Mouse (Mus musculus) MEL (cell line): ENCODE results near the gene Pih1d3. TPM values are rescaled to one million over a fixed set of nuclear protein-coding genes. Genes with fewer than 3 reads are reported as not detected.

ENCODE experiments used
- DNase-seq: peaks from one replicate; pipeline ENCODE4 v3.0.0; 2011; ENCODE audit warnings: low read depth, low spot score
- H3K27ac ChIP-seq: 2 replicates; pipeline ENCODE4 v1.5.1; 2012; ENCODE audit warnings: low read depth, mild to moderate bottlenecking, control low read depth, low read length, moderate library complexity; ENCODE audit not compliant: control insufficient read depth
- H3K27me3 ChIP-seq, 2 experiments: fragments of 150-350 bp in 1 of 2; sonication (generic) in 1 of 2; 2 replicates each; pipeline ENCODE4 v1.6.1; 2012; ENCODE audit warnings: low read length in 2 of 2, mild to moderate bottlenecking in 2 of 2, improper control_type of control experiment in 1 of 2, moderate library complexity in 1 of 2; ENCODE audit not compliant: insufficient read depth in 2 of 2, control insufficient read depth in 1 of 2
- H3K36me3 ChIP-seq, 2 experiments: 2 replicates each; pipeline ENCODE4 v1.6.1; 2012 to 2014; ENCODE audit warnings: low read length in 2 of 2, improper control_type of control experiment in 1 of 2, inconsistent platforms in 1 of 2, mild to moderate bottlenecking in 1 of 2; ENCODE audit not compliant: insufficient read depth in 2 of 2, control insufficient read depth in 1 of 2
- H3K4me1 ChIP-seq, 2 experiments: fragments of 150-350 bp in 1 of 2; sonication (generic) in 1 of 2; 2 replicates each; pipeline ENCODE4 v1.6.1; 2012; ENCODE audit warnings: low read length in 2 of 2, improper control_type of control experiment in 1 of 2, mild to moderate bottlenecking in 1 of 2; ENCODE audit not compliant: insufficient read depth in 2 of 2, control insufficient read depth in 1 of 2
- H3K4me3 ChIP-seq, 2 experiments: fragments of 150-350 bp in 1 of 2; sonication (generic) in 1 of 2; 2 replicates each; pipeline ENCODE4 v1.5.1; 2012; ENCODE audit warnings: low read depth in 2 of 2, low read length in 2 of 2, mild to moderate bottlenecking in 2 of 2, moderate library complexity in 2 of 2, control low read depth in 1 of 2, improper control_type of control experiment in 1 of 2; ENCODE audit not compliant: control insufficient read depth in 1 of 2, insufficient read depth in 1 of 2
- H3K79me2 ChIP-seq: 2 replicates; pipeline ENCODE4 v1.6.1; 2012; ENCODE audit warnings: mild to moderate bottlenecking, low read length, moderate library complexity; ENCODE audit not compliant: control insufficient read depth, poor library complexity, insufficient read depth
- H3K9ac ChIP-seq: 2 replicates; pipeline ENCODE4 v1.6.1; 2012; ENCODE audit warnings: low read depth, mild to moderate bottlenecking, control low read depth, low read length, moderate library complexity; ENCODE audit not compliant: control insufficient read depth, poor library complexity, severe bottlenecking
- H3K9me3 ChIP-seq: fragments of 150-350 bp; sonication (generic); replicated peaks from 2 replicates; pipeline ENCODE4 v1.6.1; 2012; ENCODE audit warnings: mild to moderate bottlenecking, low read length, improper control_type of control experiment, moderate library complexity; ENCODE audit not compliant: insufficient read depth
- CHD1 ChIP-seq: IDR thresholded peaks from 2 replicates; pipeline ENCODE4 v1.6.1; 2012; ENCODE audit warnings: low read depth, mild to moderate bottlenecking, inconsistent platforms, low read length, improper control_type of control experiment
- CTCF ChIP-seq, 3 experiments: IDR thresholded peaks in 2 of 3; conservative IDR thresholded peaks in 1 of 3; 2 replicates each; pipeline ENCODE4 v1.5.1; 2011 to 2012; ENCODE audit warnings: low read length in 3 of 3, low read depth in 2 of 3, mild to moderate bottlenecking in 2 of 3, improper control_type of control experiment in 1 of 3, inconsistent platforms in 1 of 3, mixed read lengths in 1 of 3, moderate library complexity in 1 of 3; ENCODE audit not compliant: control insufficient read depth in 1 of 3, insufficient read depth in 1 of 3, poor library complexity in 1 of 3, severe bottlenecking in 1 of 3
- E2F4 ChIP-seq: IDR thresholded peaks from 2 replicates; pipeline ENCODE4 v1.6.1; 2011; ENCODE audit warnings: low read depth, low read length, improper control_type of control experiment, borderline replicate concordance
- HCFC1 ChIP-seq: IDR thresholded peaks from 2 replicates; pipeline ENCODE4 v1.6.1; 2012; ENCODE audit warnings: low read depth, mild to moderate bottlenecking, inconsistent platforms, low read length, improper control_type of control experiment, moderate library complexity
- JUND ChIP-seq: IDR thresholded peaks from 2 replicates; pipeline ENCODE4 v1.6.1; 2011; ENCODE audit warnings: low read depth, mild to moderate bottlenecking, improper control_type of control experiment, low read length
- KAT2A ChIP-seq: conservative IDR thresholded peaks from 2 replicates; pipeline ENCODE4 v1.6.1; 2012; ENCODE audit warnings: low read depth, low read length, improper control_type of control experiment, inconsistent platforms
- MAFK ChIP-seq: IDR thresholded peaks from 2 replicates; pipeline ENCODE4 v1.6.1; 2011; ENCODE audit warnings: low read depth, mild to moderate bottlenecking, low read length, improper control_type of control experiment, borderline replicate concordance
- MEF2A ChIP-seq: IDR thresholded peaks from 2 replicates; pipeline ENCODE4 v1.6.1; 2014; ENCODE audit warnings: low read depth, mild to moderate bottlenecking, inconsistent platforms, low read length, improper control_type of control experiment; ENCODE audit not compliant: poor library complexity, insufficient replicate concordance, severe bottlenecking; ENCODE audit errors: extremely low read depth
- MXI1 ChIP-seq: IDR thresholded peaks from 2 replicates; pipeline ENCODE4 v1.6.1; 2011; ENCODE audit warnings: mild to moderate bottlenecking, low read depth, low read length, improper control_type of control experiment
- MYC ChIP-seq: IDR thresholded peaks from 2 replicates; pipeline ENCODE4 v1.6.1; 2011; ENCODE audit warnings: low read depth, mild to moderate bottlenecking, low read length, improper control_type of control experiment, moderate library complexity
- NELFE ChIP-seq: IDR thresholded peaks from 2 replicates; pipeline ENCODE4 v1.6.1; 2011; ENCODE audit warnings: low read depth, low read length, improper control_type of control experiment
- NRF1 ChIP-seq: IDR thresholded peaks from 2 replicates; pipeline ENCODE4 v1.6.1; 2014; ENCODE audit warnings: low read depth, mild to moderate bottlenecking, inconsistent platforms, low read length, improper control_type of control experiment, moderate library complexity; ENCODE audit not compliant: poor library complexity, insufficient read depth, severe bottlenecking
- POLR2A ChIP-seq, 2 experiments: IDR thresholded peaks; 2 replicates each; pipeline ENCODE4 v1.6.1; 2011 to 2012; ENCODE audit warnings: low read length in 2 of 2, mild to moderate bottlenecking in 2 of 2, control low read depth in 1 of 2, improper control_type of control experiment in 1 of 2, low read depth in 1 of 2, moderate library complexity in 1 of 2; ENCODE audit not compliant: control insufficient read depth in 1 of 2, insufficient read depth in 1 of 2, poor library complexity in 1 of 2
- POLR2AphosphoS5 ChIP-seq: IDR thresholded peaks from 2 replicates; pipeline ENCODE4 v1.6.1; 2012; ENCODE audit warnings: low read depth, borderline replicate concordance, mild to moderate bottlenecking, inconsistent platforms, low read length, moderate library complexity, mixed read lengths
- RCOR1 ChIP-seq: IDR thresholded peaks from 2 replicates; pipeline ENCODE4 v1.6.1; 2012; ENCODE audit warnings: low read depth, mild to moderate bottlenecking, inconsistent platforms, low read length, improper control_type of control experiment
- SIN3A ChIP-seq: IDR thresholded peaks from 2 replicates; pipeline ENCODE4 v1.6.1; 2012; ENCODE audit warnings: low read length, improper control_type of control experiment, inconsistent platforms
- SMC3 ChIP-seq: IDR thresholded peaks from 2 replicates; pipeline ENCODE4 v1.6.1; 2011; ENCODE audit warnings: low read depth, low read length, improper control_type of control experiment
- TAL1 ChIP-seq: IDR thresholded peaks from 2 replicates; pipeline ENCODE4 v1.6.1; 2012; ENCODE audit warnings: mild to moderate bottlenecking, inconsistent platforms, low read length, moderate library complexity, mixed read lengths
- TBP ChIP-seq: IDR thresholded peaks from 2 replicates; pipeline ENCODE4 v1.8.0; 2011; ENCODE audit warnings: low read depth, low read length, improper control_type of control experiment
- TCF12 ChIP-seq: IDR thresholded peaks from 2 replicates; pipeline ENCODE4 v1.6.1; 2014; ENCODE audit warnings: low read depth, mild to moderate bottlenecking, inconsistent platforms, low read length, improper control_type of control experiment, moderate library complexity
- USF2 ChIP-seq, 2 experiments: IDR thresholded peaks; 2 replicates each; pipeline ENCODE4 v1.6.1; 2011 to 2012; ENCODE audit warnings: improper control_type of control experiment in 2 of 2, low read length in 2 of 2, borderline replicate concordance in 1 of 2, inconsistent platforms in 1 of 2, low read depth in 1 of 2, mild to moderate bottlenecking in 1 of 2; ENCODE audit not compliant: insufficient read depth in 1 of 2
- ZKSCAN1 ChIP-seq: IDR thresholded peaks from 2 replicates; pipeline ENCODE4 v1.6.1; 2012; ENCODE audit warnings: low read depth, mild to moderate bottlenecking, inconsistent platforms, low read length, improper control_type of control experiment, moderate library complexity
- polyA plus RNA-seq, 2 experiments: library from polyadenylated mRNA; stranded (reverse) in 1 of 2; unstranded in 1 of 2; fragments of >175 nt in 1 of 2; fragments of >200 nt in 1 of 2; gene quantifications; 2 replicates each; pipeline versions ENCODE4 v1.2.1 to v1.2.4; 2012; ENCODE audit warnings: low replicate concordance in 2 of 2, low read depth in 1 of 2; ENCODE audit not compliant: insufficient read length in 2 of 2, insufficient read depth in 1 of 2, missing spikeins in 1 of 2
- total RNA-seq: library from RNA; depleted of rRNA; stranded (reverse); fragments of 300-350 nt; gene quantifications from 2 replicates; pipeline ENCODE4 v1.2.3, GENCODE M21; 2012

The Pih1d3 gene
- total and polyA plus RNA-seq, 3 experiments = not detected

DNA sequence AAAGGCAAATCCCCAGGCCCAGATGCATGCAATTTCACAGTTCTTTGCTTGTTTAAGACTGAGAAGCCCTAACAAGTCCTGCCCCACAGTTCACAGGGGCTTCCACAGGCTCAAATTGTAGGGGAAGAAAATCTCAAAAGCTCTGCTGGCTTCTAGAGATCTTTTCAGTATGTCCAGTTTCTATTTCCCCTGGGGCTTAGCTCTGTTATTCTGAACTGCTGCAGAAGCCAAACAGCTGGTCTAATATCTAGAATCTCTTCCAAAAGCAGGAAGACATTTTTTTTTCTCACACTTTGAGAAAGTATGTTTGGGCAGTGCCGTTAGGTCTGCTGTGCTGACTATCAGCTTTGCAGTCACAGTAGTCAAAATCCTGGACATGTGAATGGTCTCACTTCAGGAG, 7.8 kb upstream of the Pih1d3 start:
- Histone ChIP-seq H3K4me1 (no peaks in the 10 kb centered on the region), H3K9me3 (no peaks in the 10 kb centered on the region), H3K4me3 (no peak overlapping the region), H3K36me3 (no peaks in the 10 kb centered on the region), H3K79me2 (no peaks in the 10 kb centered on the region), H3K27ac (no peak overlapping the region), H3K27me3 (no peaks in the 10 kb centered on the region), H3K9ac (no peak overlapping the region)
- TF ChIP-seq SIN3A (no peak), MAFK (no peak), POLR2AphosphoS5 (no peak), E2F4 (no peak), RCOR1 (no peak), MEF2A (no peak), NRF1 (no peak), CHD1 (no peak), POLR2A (IDR thresholded peaks at IDR 0.05; ENCODE audit: control insufficient read depth in 1 of 2, insufficient read depth in 1 of 2, low read depth in 1 of 2, low read length in 2 of 2, poor library complexity in 1 of 2) (no peak), NELFE (no peak), USF2 (IDR thresholded peaks at IDR 0.05; ENCODE audit: borderline replicate concordance in 1 of 2, insufficient read depth in 1 of 2, low read depth in 1 of 2, low read length in 2 of 2) (no peak), MYC (no peak), ZKSCAN1 (no peak), MXI1 (no peak), JUND (no peak), SMC3 (no peak), CTCF (IDR thresholded peaks at IDR 0.05 in 2 of 3, conservative IDR thresholded peaks at IDR 0.05 in 1 of 3; ENCODE audit: control insufficient read depth in 1 of 3, insufficient read depth in 1 of 3, low read depth in 2 of 3, low read length in 3 of 3, poor library complexity in 1 of 3, severe bottlenecking in 1 of 3) (no peak), TCF12 (no peak)
- no peak for DNase-seq

DNA sequence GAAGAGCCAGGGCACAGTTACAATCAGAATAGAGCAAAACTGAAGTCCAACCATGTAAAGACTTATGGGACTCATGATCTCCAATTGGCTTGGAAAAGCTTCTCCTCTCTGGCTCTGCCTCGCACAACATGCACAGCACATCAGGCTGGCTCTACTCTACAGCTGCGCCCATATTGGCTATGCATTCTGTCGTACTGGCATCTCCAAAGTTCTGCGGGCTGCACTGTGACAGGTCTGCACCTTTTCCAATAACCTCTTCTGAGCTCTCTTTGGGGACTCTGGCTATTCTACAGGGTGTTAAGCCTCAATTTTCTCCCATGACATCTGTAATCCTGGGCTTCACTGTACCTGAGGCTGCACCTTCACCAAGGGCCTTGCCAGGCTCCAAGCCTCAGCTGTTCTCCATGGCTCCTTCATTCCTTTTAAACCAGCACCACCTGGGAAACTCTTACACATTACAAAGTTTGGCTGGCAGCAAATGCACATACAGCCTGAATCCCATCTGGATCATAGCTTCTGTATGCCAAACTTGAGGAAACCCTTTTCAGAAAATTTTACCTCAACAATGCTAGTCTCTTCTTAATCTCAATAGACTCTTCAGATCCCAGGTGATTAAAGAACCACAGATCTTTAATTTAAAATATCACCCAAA, 1.9 kb upstream of the Pih1d3 start:
- Histone ChIP-seq H3K36me3 (no peaks in the 10 kb centered on the region), H3K4me3 (no peak overlapping the region), H3K9ac (no peak overlapping the region), H3K4me1 (no peaks in the 10 kb centered on the region), H3K27me3 (no peaks in the 10 kb centered on the region), H3K79me2 (no peaks in the 10 kb centered on the region), H3K27ac (no peak overlapping the region), H3K9me3 (no peaks in the 10 kb centered on the region)
- no peak for DNase-seq
- TF ChIP-seq ZKSCAN1 = no peak
- no peak for TF ChIP-seq MYC
- no peak for TF ChIP-seq TBP
- TF ChIP-seq HCFC1 = no peak
- TF ChIP-seq TAL1 = no peak
- TF ChIP-seq KAT2A = no peak
